ENCODE assay signal across 29 mouse cellular contexts in the genomic region with DNA sequence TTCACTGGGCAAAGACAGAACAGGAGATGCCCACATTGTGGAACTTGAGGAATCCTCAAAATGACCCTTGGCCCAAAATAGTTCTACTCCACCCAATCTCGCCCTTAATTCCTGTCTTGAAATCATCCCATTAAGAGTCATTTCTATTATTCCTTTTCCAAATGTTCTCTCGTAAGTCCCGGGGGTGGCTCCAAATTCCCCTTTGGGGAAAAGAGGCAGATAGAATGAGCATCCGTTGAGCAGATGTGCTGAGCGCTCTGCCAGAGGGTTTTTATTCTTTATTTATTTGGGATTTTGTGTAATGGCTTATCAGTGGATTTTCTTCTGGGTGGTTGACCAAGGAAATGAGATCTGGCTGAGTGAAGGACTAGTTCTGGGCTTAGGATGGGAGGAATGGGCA. TPM values are rescaled to one million over a fixed set of nuclear protein-coding genes. Genes with fewer than 3 reads are reported as not detected.
"Had no signal": no experiment of that assay in that cellular context is flagged by ENCODE, and none has a peak within 500 bp of the region (broad histone marks: within the 10 kb centered on the region; RNA-seq: fewer than 3 reads in every experiment).

No protein-coding gene starts in this region.

- H3K27me3 ChIP-seq: kidney, embryonic 15.5 days; limb, embryonic 12.5 days; limb, embryonic 15.5 days; megakaryocyte, embryonic 14.5 days; midbrain, embryonic 13.5 days; neural tube, embryonic 13.5 days; stomach, embryonic 15.5 days had no signal

- H3K4me2 ChIP-seq: kidney, embryonic 15.5 days; limb, embryonic 12.5 days; limb, embryonic 15.5 days; liver, embryonic 11.5 days; lung, embryonic 14.5 days; midbrain, embryonic 13.5 days; neural tube, embryonic 13.5 days; stomach, embryonic 15.5 days had no signal

- H3K27ac ChIP-seq: kidney, embryonic 15.5 days; left cerebral cortex, adult 2 months; limb, embryonic 12.5 days; limb, embryonic 15.5 days; liver, embryonic 14.5 days; midbrain, embryonic 10.5 days; midbrain, embryonic 13.5 days; neural tube, embryonic 13.5 days; stomach, embryonic 15.5 days had no signal

- DNase-seq: kidney, adult 8-10 months; kidney, postnatal 10 days; kidney, postnatal 36 days; layer of hippocampus, postnatal 36 days; left cerebral cortex, postnatal 4 days; liver, postnatal 0 days; lung, embryonic 14.5 days; right cerebral cortex, postnatal 14 days; right cerebral cortex, postnatal 4 days; spleen, adult 18-20 months; thymus, adult 2 months; thymus, postnatal 14 days; thymus, postnatal 4 days had no signal

- H3K9ac ChIP-seq: kidney, embryonic 15.5 days; limb, embryonic 12.5 days; limb, embryonic 15.5 days; liver, embryonic 14.5 days; liver, postnatal 0 days; lung, embryonic 14.5 days; midbrain, embryonic 13.5 days; neural tube, embryonic 13.5 days; stomach, embryonic 15.5 days had no signal

- H3K4me1 ChIP-seq: kidney, embryonic 15.5 days; limb, embryonic 12.5 days; limb, embryonic 15.5 days; megakaryocyte, embryonic 14.5 days; midbrain, embryonic 13.5 days; neural tube, embryonic 13.5 days; stomach, embryonic 15.5 days had no signal

- H3K9me3 ChIP-seq: kidney, embryonic 15.5 days; limb, embryonic 12.5 days; limb, embryonic 15.5 days; megakaryocyte, embryonic 14.5 days; midbrain, embryonic 10.5 days; midbrain, embryonic 13.5 days; neural tube, embryonic 13.5 days; stomach, embryonic 15.5 days had no signal

- ATAC-seq: liver, postnatal 0 days; lung, postnatal 0 days; midbrain, embryonic 13.5 days; midbrain, embryonic 16.5 days had no signal

- H3K36me3 ChIP-seq: kidney, embryonic 15.5 days; limb, embryonic 12.5 days; limb, embryonic 15.5 days; midbrain, embryonic 10.5 days; midbrain, embryonic 13.5 days; neural tube, embryonic 13.5 days; stomach, embryonic 15.5 days had no signal

- H3K4me3 ChIP-seq: kidney, embryonic 15.5 days; left cerebral cortex, adult 2 months; limb, embryonic 12.5 days; limb, embryonic 15.5 days; megakaryocyte, embryonic 14.5 days; midbrain, embryonic 10.5 days; midbrain, embryonic 13.5 days; myocyte; neural tube, embryonic 13.5 days; stomach, embryonic 15.5 days had no signal

RNA-seq across cellular contexts. Expression of a gene that starts 22.9 kb away (rescaled TPM):
- total RNA-seq: monocyte, adult 5-6 weeks; neutrophil, adult 5-6 weeks had no signal
- polyA plus RNA-seq: limb, embryonic 12.5 days; liver, embryonic 11.5 days; lung, embryonic 14.5 days; lung, postnatal 0 days; midbrain, embryonic 13.5 days; myocyte; neural tube, embryonic 13.5 days had no signal
